Mouse (Mus musculus) kidney, adult 2 months (tissue): ENCODE data around the gene Rab30.

Experiments
- CTCF ChIP-seq: fragments of 200-500 bp; conservative IDR thresholded peaks from 2 replicates; pipeline ENCODE4 v1.5.1; 2011; ENCODE audit warnings: low read depth, mild to moderate bottlenecking, control low read depth, low read length, moderate library complexity, mixed read lengths; ENCODE audit not compliant: insufficient read depth, insufficient read length
- POLR2A ChIP-seq: fragments of 200-500 bp; IDR thresholded peaks from one replicate; pipeline ENCODE4 v1.6.1; 2011; ENCODE audit warnings: low read depth, low read length, control low read depth

DNA sequence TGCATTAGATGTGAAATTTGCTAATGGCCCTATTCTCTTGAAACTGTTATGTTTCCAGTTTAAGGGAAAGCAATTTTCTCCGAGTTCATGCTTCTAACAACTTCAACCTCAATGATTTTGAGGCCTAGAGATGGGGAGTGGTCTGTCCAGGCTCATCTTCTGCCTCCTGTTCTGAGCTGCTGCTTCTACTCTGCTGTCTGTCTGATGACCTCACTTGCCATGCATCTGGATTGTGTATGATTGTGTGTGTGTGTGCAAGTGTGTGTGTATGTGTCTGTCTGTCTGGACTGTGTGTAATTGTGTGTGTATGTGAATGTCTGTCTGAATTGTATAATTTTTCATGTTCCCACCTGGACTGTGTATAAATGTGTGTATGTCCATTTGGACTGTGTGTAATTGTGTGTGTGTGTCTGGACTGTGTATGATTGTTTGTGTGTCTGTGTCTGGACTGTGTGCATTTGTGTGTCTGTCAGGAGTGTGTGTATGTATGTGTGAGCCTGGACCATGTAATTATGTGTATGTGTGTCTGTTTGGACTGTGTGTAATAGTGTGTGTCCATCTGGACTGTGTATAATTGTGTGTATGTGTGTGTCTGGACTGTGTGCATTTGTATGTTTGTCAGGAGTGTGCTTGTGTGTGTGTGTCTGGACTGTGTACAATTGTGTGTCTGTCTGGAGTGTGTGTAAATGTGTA is 81.2 kb downstream of the Rab30 start:
- TF ChIP-seq CTCF (no peak), POLR2A (no peak)
